8 mouse cellular contexts compared by ENCODE assay signal in the genomic region with DNA sequence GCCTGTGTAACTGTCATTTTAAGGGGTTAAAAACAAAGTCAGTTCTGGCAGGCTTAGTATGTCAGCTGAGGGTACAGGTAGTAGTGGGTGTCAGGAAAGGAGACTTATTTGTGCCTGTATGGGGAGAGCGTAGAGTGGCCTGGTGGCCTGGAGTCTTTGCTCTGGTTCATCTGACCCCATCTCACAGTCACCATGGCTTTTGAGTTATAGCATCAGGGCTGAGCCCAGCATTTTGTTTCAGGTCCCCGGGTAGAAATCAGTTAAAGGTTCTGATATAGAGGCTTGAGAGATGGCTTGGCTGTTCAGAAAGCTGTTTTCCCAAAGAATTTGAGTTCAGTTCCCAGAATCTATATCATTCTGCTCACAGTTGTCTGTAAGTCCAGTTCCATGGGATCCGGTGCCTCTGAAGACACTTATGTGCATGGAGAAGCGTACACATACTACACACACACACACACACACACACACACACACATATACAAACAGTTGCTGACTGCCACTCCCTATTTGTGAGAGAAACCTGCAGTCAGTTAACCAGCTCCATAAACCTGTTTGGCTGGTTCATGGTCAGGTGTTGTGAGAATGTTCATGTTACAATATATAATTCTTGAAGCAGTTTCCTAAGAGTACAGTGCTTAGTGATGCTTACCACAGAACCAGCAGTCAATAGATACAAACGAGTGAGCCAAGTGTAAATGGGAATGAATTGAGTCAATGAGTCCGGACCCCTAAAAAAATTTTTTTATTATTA. TPM values are rescaled to one million over a fixed set of nuclear protein-coding genes. Genes with fewer than 3 reads are reported as not detected.
DNase-seq lines count a peak whose midpoint lies in the region; ATAC-seq and TF ChIP-seq lines count a peak whose summit lies in the region.

No protein-coding gene starts in this region.

- H3K27me3 ChIP-seq in liver, adult 2 months (ENCODE audit: control insufficient read depth, insufficient read depth, low read length) = no peaks in the 10 kb centered on the region
- no peaks in the 10 kb centered on the region for H3K27me3 ChIP-seq in forebrain, embryonic 15.5 days
- H3K27me3 ChIP-seq in limb, embryonic 11.5 days (ENCODE audit: control insufficient read depth, insufficient read depth, low read length) = no peaks in the 10 kb centered on the region
- H3K27me3 ChIP-seq in neural tube, embryonic 13.5 days = no peaks in the 10 kb centered on the region

- WGBS in liver, adult 2 months = 53% methylated on average over 6 of the region's 6 CpGs
- 63% methylated on average over 6 of the region's 6 CpGs for WGBS in forebrain, embryonic 15.5 days
- WGBS in limb, embryonic 11.5 days = 64% methylated on average over 6 of the region's 6 CpGs
- WGBS in neural tube, embryonic 13.5 days = 60% methylated on average over 6 of the region's 6 CpGs

- no peak for TF ChIP-seq POLR2A in liver, adult 2 months (IDR thresholded peaks at IDR 0.05; ENCODE audit: extremely low read depth, insufficient read depth, low read length)

- peak overlapping the region; percentile 39; the same call in 1 of the 2 replicates for H3K9ac ChIP-seq in liver, adult 2 months (ENCODE audit: low read depth, low read length)
- H3K9ac ChIP-seq in forebrain, embryonic 15.5 days (replicated peaks) = peak overlapping the region; percentile 93
- H3K9ac ChIP-seq in limb, embryonic 11.5 days (ENCODE audit: low read length) = peak overlapping the region; percentile 52
- H3K9ac ChIP-seq in neural tube, embryonic 13.5 days = peak overlapping the region; percentile 64

- H3K79me2 ChIP-seq in liver, adult 2 months (ENCODE audit: control insufficient read depth, insufficient read depth, low read length) = peaks cover 3% of the 10 kb centered on the region; the same call in 1 of the 2 replicates

- peak; percentile 24; the same call in 1 of the 2 replicates for ATAC-seq in forebrain, embryonic 15.5 days (replicated peaks)
- no peak for ATAC-seq in limb, embryonic 11.5 days (ENCODE audit: insufficient number of reproducible peaks, low FRiP score, low TSS enrichment, low read depth)
- peak; percentile 32 for ATAC-seq in neural tube, embryonic 13.5 days (ENCODE audit: low read depth)

- no peak overlapping the region for H3K4me3 ChIP-seq in liver, adult 2 months (ENCODE audit: insufficient read depth, low read depth, low read length)
- peak overlapping the region; percentile 86 for H3K4me3 ChIP-seq in forebrain, embryonic 15.5 days
- H3K4me3 ChIP-seq in limb, embryonic 11.5 days (ENCODE audit: low read depth, low read length) = peak overlapping the region; percentile 87
- peak overlapping the region; percentile 81 for H3K4me3 ChIP-seq in neural tube, embryonic 13.5 days

- H3K36me3 ChIP-seq in liver, adult 2 months (ENCODE audit: control insufficient read depth, insufficient read depth, low read length) = no peaks in the 10 kb centered on the region
- H3K36me3 ChIP-seq in forebrain, embryonic 15.5 days = no peaks in the 10 kb centered on the region
- H3K36me3 ChIP-seq in limb, embryonic 11.5 days (ENCODE audit: control insufficient read depth, insufficient read depth, low read length) = no peaks in the 10 kb centered on the region
- H3K36me3 ChIP-seq in neural tube, embryonic 13.5 days = no peaks in the 10 kb centered on the region

- peaks cover 9% of the 10 kb centered on the region for H3K4me1 ChIP-seq in liver, adult 2 months (ENCODE audit: control insufficient read depth, insufficient read depth, low read length)
- peaks cover 27% of the 10 kb centered on the region for H3K4me1 ChIP-seq in forebrain, embryonic 15.5 days
- peaks cover 8% of the 10 kb centered on the region for H3K4me1 ChIP-seq in limb, embryonic 11.5 days (ENCODE audit: control insufficient read depth, insufficient read depth, low read length)
- peaks cover 33% of the 10 kb centered on the region for H3K4me1 ChIP-seq in neural tube, embryonic 13.5 days (replicated peaks)

- TF ChIP-seq CTCF in liver, adult 2 months (IDR thresholded peaks at IDR 0.05; ENCODE audit: low read depth, low read length) = no peak

- no peaks in the 10 kb centered on the region for H3K9me3 ChIP-seq in forebrain, embryonic 15.5 days
- H3K9me3 ChIP-seq in limb, embryonic 11.5 days (ENCODE audit: control insufficient read depth, low read length) = no peaks in the 10 kb centered on the region
- no peaks in the 10 kb centered on the region for H3K9me3 ChIP-seq in neural tube, embryonic 13.5 days

- DNase-seq in liver, adult 2 months (ENCODE audit: extremely low read depth, low read depth, low spot score) = no peak
- no peak for DNase-seq in liver
- no peak for DNase-seq in limb, embryonic 11.5 days (ENCODE audit: low spot score)
- DNase-seq in frontal cortex, adult 2 months (ENCODE audit: extremely low spot score in 1 of 2, low spot score in 1 of 2) = no peak
- DNase-seq in right cerebral cortex, postnatal 10 days (ENCODE audit: low spot score in 2 of 2) = no peak
- no peak for DNase-seq in cerebellum, adult 8-10 months

- no peak overlapping the region for H3K27ac ChIP-seq in liver, adult 2 months (replicated peaks; ENCODE audit: insufficient read depth, low read depth, low read length)
- peak overlapping the region; percentile 91 for H3K27ac ChIP-seq in forebrain, embryonic 15.5 days (replicated peaks)
- H3K27ac ChIP-seq in limb, embryonic 11.5 days (replicated peaks; ENCODE audit: low read depth, low read length) = no peak overlapping the region
- peak overlapping the region; percentile 42 for H3K27ac ChIP-seq in neural tube, embryonic 13.5 days (replicated peaks)

- H3K4me2 ChIP-seq in forebrain, embryonic 15.5 days (replicated peaks) = peak overlapping the region; percentile 59
- peak overlapping the region; percentile 31; the same call in 1 of the 2 replicates for H3K4me2 ChIP-seq in limb, embryonic 11.5 days (ENCODE audit: low read depth, severe bottlenecking)
- peak overlapping the region; percentile 63 for H3K4me2 ChIP-seq in neural tube, embryonic 13.5 days

RNA-seq across cellular contexts. Expression of a gene that starts 0.5 kb away (rescaled TPM):
- total RNA-seq in liver, adult 2 months (2014; rRNA removed) = 85.9 and 94.0 TPM in 2 replicates
- 113 and 114 TPM in 2 replicates for polyA plus RNA-seq in liver, adult 2 months (2012; rRNA removed)
- polyA plus RNA-seq in forebrain, embryonic 15.5 days (2015; fragmentation: Nextera tagmentation; extraction: Ambion mirVana) = 96.2 and 96.4 TPM in 2 replicates
- polyA plus RNA-seq in limb, embryonic 11.5 days (2014; fragmentation: Nextera tagmentation; extraction: Ambion mirVana) = 50.0 and 51.5 TPM in 2 replicates
- polyA plus RNA-seq in neural tube, embryonic 13.5 days (2015; fragmentation: Nextera tagmentation; extraction: Ambion mirVana) = 98.2 and 125 TPM in 2 replicates
- polyA plus RNA-seq in frontal cortex, adult 2 months (2012; rRNA removed) = 79.2 and 84.2 TPM in 2 replicates

RNA-seq across cellular contexts. Expression of a gene that starts 4.1 kb away (rescaled TPM):
- 14.7 and 17.1 TPM in 2 replicates for total RNA-seq in liver, adult 2 months (2014; rRNA removed)
- 10.4 and 14.1 TPM in 2 replicates for polyA plus RNA-seq in liver, adult 2 months (2012; rRNA removed)
- 126 and 128 TPM in 2 replicates for polyA plus RNA-seq in forebrain, embryonic 15.5 days (2015; fragmentation: Nextera tagmentation; extraction: Ambion mirVana)
- polyA plus RNA-seq in limb, embryonic 11.5 days (2014; fragmentation: Nextera tagmentation; extraction: Ambion mirVana) = 201 and 206 TPM in 2 replicates
- polyA plus RNA-seq in neural tube, embryonic 13.5 days (2015; fragmentation: Nextera tagmentation; extraction: Ambion mirVana) = 100 and 110 TPM in 2 replicates
- polyA plus RNA-seq in frontal cortex, adult 2 months (2012; rRNA removed) = 21.7 and 23.7 TPM in 2 replicates

RNA-seq across cellular contexts. Expression of a gene that starts 30.1 kb away (rescaled TPM):
- total RNA-seq in liver, adult 2 months (2014; rRNA removed) = not detected in 2 replicates
- not detected in 2 replicates for polyA plus RNA-seq in liver, adult 2 months (2012; rRNA removed)
- 21.3 and 24.9 TPM in 2 replicates for polyA plus RNA-seq in forebrain, embryonic 15.5 days (2015; fragmentation: Nextera tagmentation; extraction: Ambion mirVana)
- polyA plus RNA-seq in limb, embryonic 11.5 days (2014; fragmentation: Nextera tagmentation; extraction: Ambion mirVana) = 3.0 and 4.1 TPM in 2 replicates
- 21.6 and 23.4 TPM in 2 replicates for polyA plus RNA-seq in neural tube, embryonic 13.5 days (2015; fragmentation: Nextera tagmentation; extraction: Ambion mirVana)
- polyA plus RNA-seq in frontal cortex, adult 2 months (2012; rRNA removed) = 117 TPM in 2 replicates

RNA-seq across cellular contexts. Expression of a gene that starts 49.4 kb away (rescaled TPM):
- 0.13 and 0.28 TPM in 2 replicates for total RNA-seq in liver, adult 2 months (2014; rRNA removed)
- 0.07 and 0.10 TPM in 2 replicates for polyA plus RNA-seq in liver, adult 2 months (2012; rRNA removed)
- 1.4 and 1.8 TPM in 2 replicates for polyA plus RNA-seq in forebrain, embryonic 15.5 days (2015; fragmentation: Nextera tagmentation; extraction: Ambion mirVana)
- polyA plus RNA-seq in limb, embryonic 11.5 days (2014; fragmentation: Nextera tagmentation; extraction: Ambion mirVana) = 0.19 and 0.21 TPM in 2 replicates
- 1.5 and 1.8 TPM in 2 replicates for polyA plus RNA-seq in neural tube, embryonic 13.5 days (2015; fragmentation: Nextera tagmentation; extraction: Ambion mirVana)
- 0.97 and 1.1 TPM in 2 replicates for polyA plus RNA-seq in frontal cortex, adult 2 months (2012; rRNA removed)

Comparison
In these comparisons a context has a peak if more than half of its experiments do, and no peak if none do; other contexts are left out.
1. H3K27ac ChIP-seq: peak in forebrain, embryonic 15.5 days (single experiment) and neural tube, embryonic 13.5 days (single experiment); none in liver, adult 2 months (single experiment) and limb, embryonic 11.5 days (single experiment).
2. H3K9ac ChIP-seq: peak in every context shown above with its lines; median percentile 93 in forebrain, embryonic 15.5 days; 64 in neural tube, embryonic 13.5 days; 52 in limb, embryonic 11.5 days; 39 in liver, adult 2 months.
3. Peak in every context shown above with its lines, with median percentiles within 50 percentile points of each other: H3K4me2 ChIP-seq.